ENCODE assay signal across 9 mouse cellular contexts in the genomic region with DNA sequence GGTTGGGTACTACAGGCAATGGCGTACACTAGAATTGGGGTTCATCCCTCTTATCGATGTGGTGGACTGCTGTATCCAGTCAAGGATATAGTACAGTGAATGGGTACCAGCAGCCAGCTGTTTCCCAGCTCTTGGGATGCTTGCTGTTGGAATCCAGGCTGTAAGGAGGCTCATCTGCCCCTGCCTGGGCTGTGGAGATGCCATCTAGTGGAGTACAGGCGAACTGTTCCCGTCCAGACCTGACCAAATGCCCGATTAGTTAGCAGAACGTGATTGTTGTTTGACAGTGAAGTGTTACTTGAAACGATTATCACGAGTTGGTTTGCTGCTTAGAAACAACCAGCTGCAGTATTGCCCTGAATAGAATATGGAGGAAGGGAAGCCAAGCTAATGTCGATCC.
DNase-seq lines count a peak whose midpoint lies in the region; ATAC-seq and TF ChIP-seq lines count a peak whose summit lies in the region.
"Had no signal": no experiment of that assay in that cellular context is flagged by ENCODE, and none has a peak within 500 bp of the region (broad histone marks: within the 10 kb centered on the region; RNA-seq: fewer than 3 reads in every experiment).

No protein-coding gene starts in this region.

- H3K9ac ChIP-seq in heart, embryonic 12.5 days, result no peak overlapping the region
- H3K9ac ChIP-seq in forebrain, embryonic 15.5 days (replicated peaks), result no peak overlapping the region
- H3K9ac ChIP-seq in midbrain, embryonic 13.5 days (replicated peaks), result no peak overlapping the region
- H3K9ac ChIP-seq: hindbrain, embryonic 15.5 days had no signal

- no peak overlapping the region for H3K27ac ChIP-seq in heart, embryonic 12.5 days (ENCODE audit: poor library complexity, severe bottlenecking)
- no peak overlapping the region for H3K27ac ChIP-seq in forebrain, embryonic 15.5 days (replicated peaks)
- H3K27ac ChIP-seq in midbrain, embryonic 13.5 days, result no peak overlapping the region
- H3K27ac ChIP-seq in testis, adult 2 months (ENCODE audit: control insufficient read depth, insufficient read depth, low read depth, low read length), result no peak overlapping the region
- H3K27ac ChIP-seq: hindbrain, embryonic 15.5 days had no signal

- WGBS in heart, embryonic 12.5 days, result 32% methylated on average over 9 of the region's 9 CpGs
- 36% methylated on average over 9 of the region's 9 CpGs for WGBS in forebrain, embryonic 15.5 days
- WGBS in midbrain, embryonic 13.5 days, result 46% methylated on average over 9 of the region's 9 CpGs

- no peaks in the 10 kb centered on the region for H3K36me3 ChIP-seq in heart, embryonic 12.5 days
- H3K36me3 ChIP-seq in forebrain, embryonic 15.5 days, result no peaks in the 10 kb centered on the region
- no peaks in the 10 kb centered on the region for H3K36me3 ChIP-seq in midbrain, embryonic 13.5 days
- no peaks in the 10 kb centered on the region for H3K36me3 ChIP-seq in testis, adult 2 months (ENCODE audit: control insufficient read depth, insufficient read depth, low read length)
- H3K36me3 ChIP-seq: hindbrain, embryonic 15.5 days had no signal

- peaks cover 8% of the 10 kb centered on the region for H3K4me1 ChIP-seq in heart, embryonic 12.5 days (replicated peaks)
- H3K4me1 ChIP-seq in forebrain, embryonic 15.5 days, result peaks cover 10% of the 10 kb centered on the region
- peaks cover 21% of the 10 kb centered on the region for H3K4me1 ChIP-seq in midbrain, embryonic 13.5 days (replicated peaks)
- H3K4me1 ChIP-seq in testis, adult 2 months (ENCODE audit: control insufficient read depth, insufficient read depth, low read length), result no peaks in the 10 kb centered on the region

- peak; percentile 64; the same call in 1 of the 2 replicates for TF ChIP-seq CTCF in testis, adult 2 months (IDR thresholded peaks at IDR 0.05; ENCODE audit: control insufficient read depth, insufficient read depth, insufficient replicate concordance, low read depth, low read length)

- no peak for ATAC-seq in heart, embryonic 12.5 days (ENCODE audit: insufficient number of reproducible peaks, low FRiP score)
- peak; percentile 53; the same call in 1 of the 2 replicates for ATAC-seq in forebrain, embryonic 15.5 days (replicated peaks)
- peak; percentile 48; the same call in 1 of the 2 replicates for ATAC-seq in midbrain, embryonic 13.5 days

- DNase-seq in heart, adult 11 months, result peak; percentile 90
- peak; percentile 81 for DNase-seq in adrenal gland, postnatal 10 days
- DNase-seq in hindlimb bud, embryonic 11.5 days (ENCODE audit: extremely low spot score, low read depth, low spot score), result peak; percentile 31
- DNase-seq in left cerebral cortex, adult 8-10 months (ENCODE audit: low spot score in 2 of 2), result peak; percentile 22 to 25

- H3K9me3 ChIP-seq in heart, embryonic 12.5 days (replicated peaks), result no peaks in the 10 kb centered on the region
- H3K9me3 ChIP-seq in forebrain, embryonic 15.5 days, result no peaks in the 10 kb centered on the region
- H3K9me3 ChIP-seq in midbrain, embryonic 13.5 days, result no peaks in the 10 kb centered on the region
- H3K9me3 ChIP-seq: hindbrain, embryonic 15.5 days had no signal

- H3K27me3 ChIP-seq in heart, embryonic 12.5 days (replicated peaks), result no peaks in the 10 kb centered on the region
- no peaks in the 10 kb centered on the region for H3K27me3 ChIP-seq in forebrain, embryonic 15.5 days
- H3K27me3 ChIP-seq in midbrain, embryonic 13.5 days, result no peaks in the 10 kb centered on the region
- H3K27me3 ChIP-seq in testis, adult 2 months (ENCODE audit: control insufficient read depth, insufficient read depth, low read length), result no peaks in the 10 kb centered on the region
- H3K27me3 ChIP-seq: hindbrain, embryonic 15.5 days had no signal

- no peak overlapping the region for H3K4me3 ChIP-seq in heart, embryonic 12.5 days
- H3K4me3 ChIP-seq in forebrain, embryonic 15.5 days, result no peak overlapping the region
- H3K4me3 ChIP-seq in midbrain, embryonic 13.5 days (replicated peaks), result no peak overlapping the region
- H3K4me3 ChIP-seq in testis, adult 2 months (ENCODE audit: control insufficient read depth, low read depth, low read length), result no peak overlapping the region
- H3K4me3 ChIP-seq: hindbrain, embryonic 15.5 days had no signal

- no peak overlapping the region for H3K4me2 ChIP-seq in heart, embryonic 12.5 days
- H3K4me2 ChIP-seq in forebrain, embryonic 15.5 days (replicated peaks), result no peak overlapping the region
- no peak overlapping the region for H3K4me2 ChIP-seq in midbrain, embryonic 13.5 days (replicated peaks)
- H3K4me2 ChIP-seq: hindbrain, embryonic 15.5 days had no signal

- no peak for TF ChIP-seq POLR2A in testis, adult 2 months (IDR thresholded peaks at IDR 0.05; ENCODE audit: control insufficient read depth, low read depth, low read length)

Comparison
In these comparisons a context has a peak if more than half of its experiments do, and no peak if none do; other contexts are left out.
1. DNase-seq: peak in every context shown above with its lines; median percentile 90 in heart, adult 11 months; 81 in adrenal gland, postnatal 10 days; 31 in hindlimb bud, embryonic 11.5 days; 24 in left cerebral cortex, adult 8-10 months.